Mouse (Mus musculus): ENCODE measurements around the gene Pilrb1. TPM values are rescaled to one million over a fixed set of nuclear protein-coding genes. Genes with fewer than 3 reads are reported as not detected.

Pilrb1 gene
- 10.7 and 12.0 TPM in 2 replicates for polyA plus RNA-seq (2012; rRNA removed)

GRCm38 (mm10) chr5:137857960-137858710, at the start of gene Pilrb1:
Gene Pilrb1 (minus strand): TSS chr5:137858106.

DNA sequence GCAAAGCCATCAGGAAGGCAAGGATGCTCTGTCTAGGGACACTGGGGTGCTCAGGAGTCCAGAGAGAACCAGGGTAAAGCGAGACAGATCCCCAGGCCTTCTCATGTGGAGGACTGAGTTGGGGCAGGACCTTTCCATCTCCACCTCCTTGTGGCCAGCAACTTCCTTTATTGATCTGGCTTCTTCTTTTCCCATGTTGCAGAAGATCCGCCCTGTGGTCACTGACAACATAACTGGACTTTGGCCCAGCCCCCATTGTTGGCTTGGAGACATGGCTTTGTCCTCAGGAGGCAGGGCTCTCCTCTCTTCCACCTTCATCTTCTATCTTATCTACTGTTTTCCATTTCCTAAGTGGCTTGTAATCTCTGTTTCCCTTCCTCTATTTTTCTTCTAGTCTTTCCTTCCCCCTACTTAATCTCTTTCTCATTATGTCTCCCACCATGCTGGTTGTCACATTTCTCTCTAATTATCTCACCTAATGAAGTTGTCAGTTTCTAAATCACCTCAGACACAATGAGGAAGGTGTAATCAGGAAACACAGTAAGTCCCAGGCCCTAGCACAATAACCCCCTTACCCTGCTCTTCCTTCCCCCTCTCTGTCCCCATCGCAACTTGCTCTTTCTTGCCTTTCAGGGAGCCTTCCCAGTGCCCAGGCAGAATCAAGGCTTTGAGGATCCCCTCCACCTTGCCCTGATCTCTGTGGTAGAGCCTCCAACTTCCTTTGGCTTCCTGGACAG, 13.9 kb upstream of the Pilrb1 start, which contains the start of gene Pilrb2:
Gene Pilrb2 (minus strand): TSS at position 172 of the 737 bp plus-strand sequence.

GRCm38 (mm10) chr5:137835966-137836520, 21.9 kb downstream of the Pilrb1 start, which contains the start of gene Pilra:
Gene Pilra (minus strand): TSS chr5:137836281.

Other genes starting within 250 kb of the Pilrb1 start
- 15.0 and 17.2 TPM in 2 replicates for gene Pcolce, start 244.3 kb downstream of the Pilrb1 start, polyA plus RNA-seq (2012; rRNA removed)
- 0.06 and 0.07 TPM in 2 replicates for gene Fbxo24, start 229.1 kb downstream of the Pilrb1 start, polyA plus RNA-seq (2012; rRNA removed)
- gene Lrch4, start 229.0 kb downstream of the Pilrb1 start, polyA plus RNA-seq (2012; rRNA removed): 14.4 and 18.0 TPM in 2 replicates
- 4.7 and 6.0 TPM in 2 replicates for gene Gm20605, start 228.9 kb downstream of the Pilrb1 start, polyA plus RNA-seq (2012; rRNA removed)
- 17.2 and 17.3 TPM in 2 replicates for gene Sap25, start 216.8 kb downstream of the Pilrb1 start, polyA plus RNA-seq (2012; rRNA removed)
- 0.05 and 0.07 TPM in 2 replicates for gene Irs3, start 212.4 kb downstream of the Pilrb1 start, polyA plus RNA-seq (2012; rRNA removed)
- 19.2 and 20.4 TPM in 2 replicates for gene Agfg2, start 173.4 kb downstream of the Pilrb1 start, polyA plus RNA-seq (2012; rRNA removed)
- 1.2 and 1.6 TPM in 2 replicates for gene Nyap1, start 116.5 kb downstream of the Pilrb1 start, polyA plus RNA-seq (2012; rRNA removed)
- 25.1 and 29.8 TPM in 2 replicates for gene Tsc22d4, start 112.4 kb downstream of the Pilrb1 start, polyA plus RNA-seq (2012; rRNA removed)
- 17.8 and 17.9 TPM in 2 replicates for gene Ppp1r35, start 79.3 kb downstream of the Pilrb1 start, polyA plus RNA-seq (2012; rRNA removed)
- 11.2 and 11.4 TPM in 2 replicates for gene Mepce, start 70.5 kb downstream of the Pilrb1 start, polyA plus RNA-seq (2012; rRNA removed)
- 2.7 and 3.0 TPM in 2 replicates for gene Zcwpw1, start 70.3 kb downstream of the Pilrb1 start, polyA plus RNA-seq (2012; rRNA removed)
- 8.3 and 9.1 TPM in 2 replicates for gene Pilra, start 21.8 kb downstream of the Pilrb1 start, polyA plus RNA-seq (2012; rRNA removed)
- 13.2 and 13.6 TPM in 2 replicates for gene Pilrb2, start 13.7 kb upstream of the Pilrb1 start, polyA plus RNA-seq (2012; rRNA removed)
- gene Cyp3a13, start 63.5 kb upstream of the Pilrb1 start, polyA plus RNA-seq (2012; rRNA removed): 17.9 and 21.6 TPM in 2 replicates
- 0.30 and 0.49 TPM in 2 replicates for gene Gjc3, start 105.0 kb upstream of the Pilrb1 start, polyA plus RNA-seq (2012; rRNA removed)
- gene Azgp1, start 123.4 kb upstream of the Pilrb1 start, polyA plus RNA-seq (2012; rRNA removed): 584 and 631 TPM in 2 replicates
- not detected in 2 replicates for gene Smok3a, start 163.2 kb upstream of the Pilrb1 start, polyA plus RNA-seq (2012; rRNA removed)
- gene Smok3b, start 163.3 kb upstream of the Pilrb1 start, polyA plus RNA-seq (2012; rRNA removed): 0.01 TPM in 1 of 2 replicates, not detected in the other
- not detected in 2 replicates for gene Smok3c, start 195.1 kb upstream of the Pilrb1 start, polyA plus RNA-seq (2012; rRNA removed)
- gene Zkscan1, start 227.0 kb upstream of the Pilrb1 start, polyA plus RNA-seq (2012; rRNA removed): 2.9 and 3.0 TPM in 2 replicates

Data from liver, embryonic 18 days (tissue).